Comparison of ENCODE assay signal across 15 mouse cellular contexts in genomic region chr12:75290524-75290923, GRCm38 (mm10).
DNase-seq lines count a peak whose midpoint lies in the region.
"Had no signal": no experiment of that assay in that cellular context is flagged by ENCODE, and none has a peak within 500 bp of the region (broad histone marks: within the 10 kb centered on the region; RNA-seq: fewer than 3 reads in every experiment).

No protein-coding gene starts in this region.

- peak; percentile 6 to 18 for DNase-seq in frontal cortex, postnatal 36 days (ENCODE audit: low spot score in 2 of 2)
- DNase-seq in frontal cortex, postnatal 14 days (ENCODE audit: low spot score in 2 of 2): no peak
- peak; percentile 10 for DNase-seq in right cerebral cortex, adult 18-20 months
- DNase-seq in right cerebral cortex, postnatal 14 days: no peak
- peak; percentile 60 for DNase-seq in brain, adult 2 months (ENCODE audit: low read depth, low spot score)
- peak; percentile 48 for DNase-seq in telencephalon, adult 2 months (ENCODE audit: low read depth, low spot score)
- DNase-seq in thymus, postnatal 10 days (ENCODE audit: low spot score in 2 of 2): no peak
- DNase-seq in cerebellum, adult 9-10 months: no peak
- DNase-seq: adrenal gland, postnatal 14 days; cerebellum, adult 18-20 months; cerebellum, postnatal 10 days; gastrocnemius, adult 2 months; gastrocnemius, postnatal 25 days; heart, postnatal 4 days; kidney, adult 11 months had no signal

Comparison
In these comparisons a context has a peak if more than half of its experiments do, and no peak if none do; other contexts are left out.
1. DNase-seq: peak in frontal cortex, postnatal 36 days (2 of 2), right cerebral cortex, adult 18-20 months (single experiment), brain, adult 2 months (single experiment) and telencephalon, adult 2 months (single experiment); none in frontal cortex, postnatal 14 days (0 of 2), right cerebral cortex, postnatal 14 days (single experiment), thymus, postnatal 10 days (0 of 2) and cerebellum, adult 9-10 months (single experiment).